Mouse (Mus musculus): ENCODE results near the gene H2-M10.3. TPM values are rescaled to one million over a fixed set of nuclear protein-coding genes. Genes with fewer than 3 reads are reported as not detected.
A peak's percentile ranks its signal among the peaks of the same experiment; 100 is the strongest.

The H2-M10.3 gene
- polyA plus RNA-seq, 1 experiment from 2014 or later, result not detected

- no peak within 1 kb of the TSS for H3K27ac ChIP-seq (ENCODE audit: low read depth, low read length)
- 94% methylated on average over 4 of the region's 4 CpGs for WGBS
- DNase-seq (ENCODE audit: low spot score), result no peak
- H3K9me3 ChIP-seq (replicated peaks; ENCODE audit: control insufficient read depth, low read length), result no peaks in the 10 kb centered on the region
- ATAC-seq, result no peak
- H3K4me2 ChIP-seq (ENCODE audit: low read length), result no peak within 1 kb of the TSS
- no peak within 1 kb of the TSS for H3K9ac ChIP-seq (ENCODE audit: low read length)
- no peak within 1 kb of the TSS for H3K4me3 ChIP-seq (ENCODE audit: low read depth, low read length)
- no peaks in the 10 kb centered on the region for H3K4me1 ChIP-seq (ENCODE audit: control insufficient read depth, insufficient read depth, low read length)
- H3K36me3 ChIP-seq (ENCODE audit: control insufficient read depth, insufficient read depth, low read length), result no peaks in the 10 kb centered on the region
- H3K27me3 ChIP-seq (replicated peaks; ENCODE audit: control insufficient read depth, insufficient read depth, low read length), result no peaks in the 10 kb centered on the region
These were observed 42.2 kb downstream of the H2-M10.3 start, which contains the start of gene H2-M10.1 for GRCm38 (mm10) chr17:36326055-36326454. TSS of gene H2-M10.1 (minus strand) at chr17:36326155.

GRCm38 (mm10) chr17:36315689-36316253 is 52.4 kb downstream of the H2-M10.3 start:
- peak overlapping the region; percentile 76 for H3K9ac ChIP-seq (ENCODE audit: low read length)
- peak; percentile 36 for DNase-seq (ENCODE audit: low spot score)
- H3K4me1 ChIP-seq (ENCODE audit: control insufficient read depth, insufficient read depth, low read length), result no peaks in the 10 kb centered on the region
- ATAC-seq, result peak; percentile 57
- H3K4me2 ChIP-seq (ENCODE audit: low read length), result peak overlapping the region; percentile 69
- H3K27me3 ChIP-seq (replicated peaks; ENCODE audit: control insufficient read depth, insufficient read depth, low read length), result no peaks in the 10 kb centered on the region
- no peaks in the 10 kb centered on the region for H3K9me3 ChIP-seq (replicated peaks; ENCODE audit: control insufficient read depth, low read length)
- peak overlapping the region; percentile 56 for H3K4me3 ChIP-seq (ENCODE audit: low read depth, low read length)
- H3K27ac ChIP-seq (ENCODE audit: low read depth, low read length), result peak overlapping the region; percentile 89
- no peaks in the 10 kb centered on the region for H3K36me3 ChIP-seq (ENCODE audit: control insufficient read depth, insufficient read depth, low read length)
- 16% methylated on average over 5 of the region's 5 CpGs for WGBS

GRCm38 (mm10) chr17:36315041-36315688 is 53.1 kb downstream of the H2-M10.3 start:
- under 1% methylated on average over 19 of the region's 19 CpGs for WGBS
- H3K27me3 ChIP-seq (replicated peaks; ENCODE audit: control insufficient read depth, insufficient read depth, low read length), result no peaks in the 10 kb centered on the region
- no peaks in the 10 kb centered on the region for H3K4me1 ChIP-seq (ENCODE audit: control insufficient read depth, insufficient read depth, low read length)
- H3K4me2 ChIP-seq (ENCODE audit: low read length), result peak overlapping the region; percentile 69
- peak; percentile 86 for DNase-seq (ENCODE audit: low spot score)
- no peaks in the 10 kb centered on the region for H3K9me3 ChIP-seq (replicated peaks; ENCODE audit: control insufficient read depth, low read length)
- peak; percentile 91 for ATAC-seq
- H3K36me3 ChIP-seq (ENCODE audit: control insufficient read depth, insufficient read depth, low read length), result no peaks in the 10 kb centered on the region
- peak overlapping the region; percentile 76 for H3K9ac ChIP-seq (ENCODE audit: low read length)
- H3K4me3 ChIP-seq (ENCODE audit: low read depth, low read length), result peak overlapping the region; percentile 56
- peak overlapping the region; percentile 89 for H3K27ac ChIP-seq (ENCODE audit: low read depth, low read length)

Other genes with a start within 250 kb of the H2-M10.3 start
- not detected in 2 replicates for gene Gm19684, start 246.7 kb downstream of the H2-M10.3 start, polyA plus RNA-seq (2014; fragmentation: Nextera tagmentation; extraction: Ambion mirVana)
- gene Gm7030, start 239.0 kb downstream of the H2-M10.3 start, polyA plus RNA-seq (2014; fragmentation: Nextera tagmentation; extraction: Ambion mirVana), result not detected in 2 replicates
- not detected in 2 replicates for gene Gm8909, start 199.9 kb downstream of the H2-M10.3 start, polyA plus RNA-seq (2014; fragmentation: Nextera tagmentation; extraction: Ambion mirVana)
- gene H2-T3, start 178.1 kb downstream of the H2-M10.3 start, polyA plus RNA-seq (2014; fragmentation: Nextera tagmentation; extraction: Ambion mirVana), result not detected in 2 replicates
- 103 and 128 TPM in 2 replicates for gene Rpp21, start 110.3 kb downstream of the H2-M10.3 start, polyA plus RNA-seq (2014; fragmentation: Nextera tagmentation; extraction: Ambion mirVana)
- 13.3 and 15.2 TPM in 2 replicates for gene Trim39, start 96.2 kb downstream of the H2-M10.3 start, polyA plus RNA-seq (2014; fragmentation: Nextera tagmentation; extraction: Ambion mirVana)
- not detected in 2 replicates for gene H2-M10.2, start 81.9 kb downstream of the H2-M10.3 start, polyA plus RNA-seq (2014; fragmentation: Nextera tagmentation; extraction: Ambion mirVana)
- not detected in 2 replicates for gene H2-M10.1, start 42.3 kb downstream of the H2-M10.3 start, polyA plus RNA-seq (2014; fragmentation: Nextera tagmentation; extraction: Ambion mirVana)
- not detected in 2 replicates for gene H2-M10.4, start 93.9 kb upstream of the H2-M10.3 start, polyA plus RNA-seq (2014; fragmentation: Nextera tagmentation; extraction: Ambion mirVana)
- not detected in 2 replicates for gene H2-M11, start 178.7 kb upstream of the H2-M10.3 start, polyA plus RNA-seq (2014; fragmentation: Nextera tagmentation; extraction: Ambion mirVana)

Data from forebrain, embryonic 14.5 days (tissue).